Mouse (Mus musculus) adrenal gland, adult (tissue): ENCODE measurements at regions not wholly inside any gene's neighbourhood (a gene's known extent, or its start where the extent isn't known, plus 50 kb on each side); places are given as distances from the start of the nearest gene placed in this dataset.
"Not testable (repeated sequence)": the region's sequence is repeated elsewhere in the genome, so short reads cannot be mapped to it uniquely, and the experiment has no call there.

Experiments
- DNase-seq, 2 experiments: peaks; one replicate each; pipeline ENCODE4 v3.0.0; 2022 to 2023; ENCODE audit warnings: low spot score in 1 of 2; ENCODE audit not compliant: inconsistent age in 2 of 2

GRCm38 (mm10) chr12:77526581-77526980, 288.7 kb downstream of the Fut8 start:
- DNase-seq: not testable (repeated sequence)

- no peak for DNase-seq
These were observed 289.6 kb downstream of the Fut8 start for GRCm38 (mm10) chr12:77527499-77527898.

- no peak for DNase-seq
These were observed 290.3 kb downstream of the Fut8 start for GRCm38 (mm10) chr12:77527953-77528865.

DNA sequence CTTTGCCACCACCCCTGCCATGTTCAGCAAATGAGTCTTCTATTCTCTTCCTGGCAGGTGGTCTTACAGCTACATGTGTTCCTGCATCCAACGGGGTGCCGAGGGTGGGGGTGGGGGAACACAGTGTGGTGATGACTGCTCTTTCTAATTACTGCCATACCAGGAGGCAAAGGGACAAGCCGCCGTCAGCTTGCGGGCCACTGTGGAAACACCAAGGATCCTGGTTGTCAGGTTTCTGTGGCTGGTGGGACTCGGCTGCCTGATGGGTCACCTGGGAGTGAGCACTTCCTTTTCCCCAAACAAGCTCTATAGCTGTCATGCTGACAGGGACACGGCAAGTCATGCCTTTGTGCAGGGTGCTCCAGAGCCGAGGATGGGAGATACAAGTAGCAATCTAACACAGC, 290.9 kb downstream of the Fut8 start:
- DNase-seq: no peak

DNA sequence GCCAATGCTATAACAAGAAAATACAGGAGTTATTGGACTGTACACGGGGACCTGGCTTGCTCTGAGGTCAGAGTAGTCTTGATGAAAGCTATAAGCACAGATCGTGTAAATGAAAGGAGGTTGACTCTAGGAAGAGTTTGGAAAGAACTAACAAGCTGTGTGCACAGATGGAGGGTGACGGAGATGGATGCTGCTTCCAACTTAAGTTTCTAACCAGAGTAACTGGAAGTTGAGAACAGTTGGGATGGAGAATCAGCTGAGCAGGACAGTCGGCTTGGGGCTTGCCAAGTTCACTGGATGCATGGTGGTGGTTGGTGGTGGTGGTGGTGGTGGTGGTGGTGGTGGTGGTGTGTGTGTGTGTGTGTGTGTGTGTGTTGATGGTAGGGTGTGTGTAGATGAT, 291.5 kb downstream of the Fut8 start:
- DNase-seq: no peak

GRCm38 (mm10) chr12:77529955-77530354, 292.0 kb downstream of the Fut8 start:
- no peak for DNase-seq

- peak; percentile 35 to 79 for DNase-seq
These were observed 293.4 kb downstream of the Fut8 start for GRCm38 (mm10) chr12:77531294-77531693.

DNA sequence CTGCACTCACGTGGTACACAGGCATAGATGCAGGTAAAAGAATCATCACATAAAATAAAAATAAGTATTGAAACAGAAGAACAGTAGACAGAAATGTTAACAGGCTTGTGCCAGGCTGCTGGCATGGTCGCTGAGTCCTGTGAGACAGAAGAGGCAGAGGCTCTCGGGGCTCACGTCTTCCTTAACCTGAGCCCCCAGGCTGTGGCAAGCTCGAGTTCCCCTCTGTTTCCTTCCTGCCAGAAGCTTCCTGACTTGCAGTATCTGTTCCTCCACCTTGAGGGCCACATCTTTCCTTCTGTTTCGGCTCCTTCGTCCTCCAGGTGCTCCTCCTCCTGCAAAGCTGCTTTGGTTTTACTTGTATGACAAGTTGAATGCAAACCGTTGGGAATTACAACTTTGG, 294.6 kb downstream of the Fut8 start:
- DNase-seq: no peak

GRCm38 (mm10) chr12:77533606-77534005, 295.7 kb downstream of the Fut8 start:
- DNase-seq: no peak

DNA sequence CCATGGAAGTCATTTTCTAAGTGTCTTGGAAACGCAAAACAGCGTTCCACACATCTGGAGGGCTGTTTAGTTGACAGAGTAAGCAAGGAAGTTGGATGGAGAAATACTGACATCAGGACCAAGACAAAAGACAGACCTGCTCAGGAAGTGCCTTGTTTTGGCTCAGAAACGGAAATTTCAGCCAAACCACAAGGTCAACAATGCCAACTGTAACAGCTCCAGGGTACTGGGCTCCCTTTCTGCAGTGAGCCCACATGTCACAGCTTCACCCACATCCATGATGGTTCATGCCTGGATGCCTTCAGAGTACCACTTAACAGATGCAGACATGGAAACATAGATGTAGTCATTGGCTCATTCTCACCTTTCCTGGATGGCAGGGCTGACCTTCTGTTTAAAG, 296.2 kb downstream of the Fut8 start:
- DNase-seq: no peak

- no peak for DNase-seq
These were observed 297.2 kb downstream of the Fut8 start for GRCm38 (mm10) chr12:77535147-77535546.

DNA sequence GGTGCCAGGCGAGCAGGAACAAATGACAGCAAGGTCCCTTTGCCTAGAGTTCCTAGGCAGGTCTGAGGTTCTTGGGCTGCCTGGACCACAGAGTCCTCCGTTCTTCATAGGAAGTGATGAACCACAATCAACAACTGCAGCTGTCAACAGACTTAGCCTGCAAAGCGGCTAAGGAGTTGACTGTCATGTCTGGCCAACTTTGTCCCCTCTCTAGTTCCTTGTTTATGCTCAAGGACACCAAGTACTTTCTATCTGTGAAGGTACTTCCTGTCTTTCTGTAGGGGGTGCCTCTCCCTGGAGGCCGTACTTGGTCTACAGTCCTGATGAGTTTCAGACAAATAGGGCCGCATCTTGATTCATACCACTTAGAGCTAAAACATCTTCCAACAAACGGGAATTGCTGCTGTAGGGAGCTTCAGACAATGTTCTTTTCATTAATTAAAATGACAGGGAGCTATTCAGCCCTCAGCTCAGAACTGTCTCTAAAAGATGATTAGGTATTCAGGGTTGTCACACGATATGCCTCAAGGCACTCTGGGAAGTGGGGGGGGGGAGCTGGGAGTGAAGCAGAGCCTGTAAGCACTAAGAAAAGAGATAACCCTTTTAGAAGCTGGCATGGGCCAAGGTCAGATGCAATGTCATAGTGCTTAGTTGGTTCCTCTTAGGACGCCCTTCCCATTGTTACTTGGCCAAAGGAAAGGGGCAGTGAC, 299.4 kb downstream of the Fut8 start:
- peak in 1 of 2 experiments; percentile 38 for DNase-seq

GRCm38 (mm10) chr12:77539661-77540431, 301.9 kb downstream of the Fut8 start:
- no peak for DNase-seq

DNA sequence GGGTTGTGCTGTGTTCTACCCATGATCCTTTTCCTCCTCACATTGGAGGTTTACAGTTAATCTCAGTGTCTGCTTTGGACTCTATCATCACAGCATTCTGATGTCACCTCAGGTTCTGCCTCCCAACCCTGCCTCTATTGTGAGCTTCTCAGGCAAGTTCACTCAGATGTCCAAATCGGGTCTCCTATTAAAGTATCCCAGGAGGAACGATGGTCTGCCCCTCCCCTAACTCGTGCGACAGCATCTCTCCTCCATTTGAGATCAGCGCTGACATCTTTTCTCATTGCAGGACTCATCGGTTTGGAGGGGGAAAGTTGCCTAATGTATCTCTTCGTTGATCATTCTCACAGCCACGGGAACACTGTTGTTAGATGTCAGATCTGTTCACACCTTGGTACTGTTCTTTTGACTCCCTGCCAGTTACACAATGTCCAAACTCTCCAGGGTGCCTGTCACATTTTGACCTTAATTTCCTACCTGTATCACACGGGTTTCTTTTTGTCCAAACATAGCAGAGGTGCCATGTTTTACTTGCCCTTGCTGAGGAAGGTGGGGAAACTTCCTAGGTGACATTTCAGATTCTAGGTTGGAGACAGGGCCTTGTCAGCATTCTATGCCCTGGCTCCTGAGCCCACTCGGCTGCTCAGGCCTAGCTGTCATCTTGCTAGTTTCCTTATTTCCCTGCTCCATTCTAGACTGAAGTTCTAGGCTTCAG, 303.3 kb downstream of the Fut8 start:
- no peak for DNase-seq

- no peak for DNase-seq
These were observed 303.9 kb downstream of the Fut8 start for GRCm38 (mm10) chr12:77541826-77542225.

GRCm38 (mm10) chr12:77543651-77544050, 305.7 kb downstream of the Fut8 start:
- DNase-seq: no peak

GRCm38 (mm10) chr12:77546165-77546564, 308.2 kb downstream of the Fut8 start:
- DNase-seq: no peak

DNA sequence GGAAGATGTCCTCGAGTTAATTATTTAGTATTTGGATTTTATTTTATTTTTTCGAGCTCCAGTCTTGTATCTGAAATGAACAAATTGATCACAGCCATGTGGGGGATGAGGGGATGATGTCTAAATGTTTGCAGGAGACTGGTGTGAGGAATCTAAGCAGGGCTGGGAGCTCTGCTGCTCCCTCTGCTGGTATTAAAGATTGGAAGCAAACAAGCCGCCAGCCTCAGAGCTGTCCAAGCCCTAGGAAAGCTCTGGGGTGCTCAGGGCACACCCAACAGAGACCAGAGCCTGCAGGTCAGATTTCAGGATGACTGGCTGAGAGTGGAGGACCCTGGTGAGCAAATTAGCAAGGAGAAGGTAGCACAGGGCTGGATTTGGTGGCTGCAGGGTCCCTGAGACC, 330.4 kb downstream of the Fut8 start:
- peak; percentile 16 to 69 for DNase-seq

DNA sequence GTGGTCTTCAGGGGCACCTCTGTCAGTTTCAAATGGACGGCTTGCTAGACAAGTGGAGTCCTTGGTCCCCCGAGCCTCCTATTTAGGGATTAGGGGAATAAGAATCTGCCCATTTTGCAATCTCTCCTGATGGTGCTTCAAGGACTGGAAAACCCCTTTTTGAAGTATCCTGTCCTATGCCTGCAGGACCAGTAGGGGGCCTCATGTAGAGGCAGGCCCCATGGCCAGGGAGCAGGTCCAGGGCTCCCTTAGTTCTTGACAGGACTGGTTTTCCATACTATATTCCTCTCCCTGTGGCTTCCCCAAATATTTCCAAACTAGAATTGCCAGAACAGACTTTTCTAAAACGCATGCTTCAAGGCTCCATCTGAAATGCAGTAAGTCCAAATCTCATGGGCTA, 332.6 kb downstream of the Fut8 start:
- peak; percentile 11 to 47 for DNase-seq

DNA sequence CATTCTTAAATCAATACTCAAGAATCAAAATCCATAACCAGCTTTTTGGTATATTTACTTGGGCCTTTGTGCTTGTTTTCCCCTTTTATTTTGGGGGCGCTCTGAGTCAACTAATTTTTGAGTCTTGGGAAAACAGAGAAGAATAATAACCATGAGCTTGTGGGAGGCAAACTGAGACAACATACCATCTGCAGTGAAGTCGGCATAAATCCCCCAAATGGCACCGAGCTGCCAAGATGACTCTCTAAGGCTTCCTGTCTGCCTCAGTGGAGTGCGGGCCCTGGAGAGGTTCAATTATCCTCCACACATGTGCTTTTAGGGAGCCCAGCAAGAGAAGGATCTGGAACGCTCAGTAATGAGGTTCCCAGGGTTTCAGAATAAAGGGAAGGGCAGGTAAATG, 333.1 kb downstream of the Fut8 start:
- no peak for DNase-seq

DNA sequence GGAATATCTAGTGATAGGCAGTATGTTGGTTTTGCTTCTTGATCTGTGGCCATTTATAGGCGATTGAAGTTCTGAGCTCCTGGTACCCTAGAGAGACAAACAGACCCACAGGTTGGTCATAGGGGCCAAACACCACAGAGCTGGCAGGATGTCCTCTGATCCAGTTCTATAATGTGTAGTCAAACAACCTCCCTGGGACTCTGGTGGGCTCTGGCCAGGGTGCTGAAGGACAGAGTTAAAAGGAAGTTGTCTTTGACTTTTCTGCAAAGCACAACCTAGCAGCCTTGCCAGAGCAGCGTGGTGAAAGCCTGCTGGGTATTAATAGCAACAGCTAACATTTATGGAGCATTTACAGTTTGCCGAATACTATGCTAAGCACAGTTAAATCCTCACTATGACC, 337.1 kb downstream of the Fut8 start:
- no peak for DNase-seq
